Mouse (Mus musculus): Measurements from ENCODE around the gene Pyroxd2.

Pyroxd2 gene

GRCm38 (mm10) chr19:42745084-42745868, 7.3 kb downstream of the Pyroxd2 start:
- no peak for DNase-seq

GRCm38 (mm10) chr19:42744162-42744586, 8.4 kb downstream of the Pyroxd2 start:
- DNase-seq, result peak; percentile 34

GRCm38 (mm10) chr19:42743261-42743660, 9.3 kb downstream of the Pyroxd2 start:
- no peak for DNase-seq

- no peak for DNase-seq
Measured at GRCm38 (mm10) chr19:42741884-42742283, 10.7 kb downstream of the Pyroxd2 start.

GRCm38 (mm10) chr19:42740163-42740899, 12.2 kb downstream of the Pyroxd2 start:
- DNase-seq, result no peak

- no peak for DNase-seq
Measured at GRCm38 (mm10) chr19:42739734-42740133, 12.8 kb downstream of the Pyroxd2 start.

- no peak for DNase-seq
Measured at GRCm38 (mm10) chr19:42737753-42738152, 14.8 kb downstream of the Pyroxd2 start.

- DNase-seq, result peak; percentile 31
Measured at GRCm38 (mm10) chr19:42734982-42735381, 17.6 kb downstream of the Pyroxd2 start.

GRCm38 (mm10) chr19:42727424-42727823, 25.2 kb downstream of the Pyroxd2 start:
- DNase-seq, result no peak

- DNase-seq, result peak; percentile 64
Measured at GRCm38 (mm10) chr19:42726766-42727165, 25.8 kb downstream of the Pyroxd2 start.

- DNase-seq, result no peak
Measured at GRCm38 (mm10) chr19:42725973-42726350, 26.6 kb downstream of the Pyroxd2 start.

- DNase-seq, result no peak
Measured at GRCm38 (mm10) chr19:42725056-42725972, 27.3 kb downstream of the Pyroxd2 start.

- DNase-seq, result no peak
Measured at GRCm38 (mm10) chr19:42723302-42723701, 29.3 kb downstream of the Pyroxd2 start.

- no peak for DNase-seq
Measured at GRCm38 (mm10) chr19:42722500-42722899, 30.1 kb downstream of the Pyroxd2 start.

GRCm38 (mm10) chr19:42718101-42718500, 34.5 kb downstream of the Pyroxd2 start:
- DNase-seq, result no peak

- DNase-seq, result no peak
Measured at GRCm38 (mm10) chr19:42717668-42718067, 34.9 kb downstream of the Pyroxd2 start.

- DNase-seq, result no peak
Measured at GRCm38 (mm10) chr19:42716507-42716906, 36.1 kb downstream of the Pyroxd2 start.

GRCm38 (mm10) chr19:42713770-42714169, 38.8 kb downstream of the Pyroxd2 start:
- no peak for DNase-seq

GRCm38 (mm10) chr19:42699426-42699825, 53.1 kb downstream of the Pyroxd2 start:
- peak; percentile 32 for DNase-seq

GRCm38 (mm10) chr19:42698576-42698975, 54.0 kb downstream of the Pyroxd2 start:
- DNase-seq, result no peak

GRCm38 (mm10) chr19:42697336-42697735, 55.2 kb downstream of the Pyroxd2 start:
- DNase-seq, result no peak

GRCm38 (mm10) chr19:42690256-42690655, 62.3 kb downstream of the Pyroxd2 start:
- DNase-seq, result no peak

- DNase-seq, result no peak
Measured at GRCm38 (mm10) chr19:42689786-42690185, 62.8 kb downstream of the Pyroxd2 start.
